ENCODE assay signal across 14 mouse cellular contexts in the genomic region with DNA sequence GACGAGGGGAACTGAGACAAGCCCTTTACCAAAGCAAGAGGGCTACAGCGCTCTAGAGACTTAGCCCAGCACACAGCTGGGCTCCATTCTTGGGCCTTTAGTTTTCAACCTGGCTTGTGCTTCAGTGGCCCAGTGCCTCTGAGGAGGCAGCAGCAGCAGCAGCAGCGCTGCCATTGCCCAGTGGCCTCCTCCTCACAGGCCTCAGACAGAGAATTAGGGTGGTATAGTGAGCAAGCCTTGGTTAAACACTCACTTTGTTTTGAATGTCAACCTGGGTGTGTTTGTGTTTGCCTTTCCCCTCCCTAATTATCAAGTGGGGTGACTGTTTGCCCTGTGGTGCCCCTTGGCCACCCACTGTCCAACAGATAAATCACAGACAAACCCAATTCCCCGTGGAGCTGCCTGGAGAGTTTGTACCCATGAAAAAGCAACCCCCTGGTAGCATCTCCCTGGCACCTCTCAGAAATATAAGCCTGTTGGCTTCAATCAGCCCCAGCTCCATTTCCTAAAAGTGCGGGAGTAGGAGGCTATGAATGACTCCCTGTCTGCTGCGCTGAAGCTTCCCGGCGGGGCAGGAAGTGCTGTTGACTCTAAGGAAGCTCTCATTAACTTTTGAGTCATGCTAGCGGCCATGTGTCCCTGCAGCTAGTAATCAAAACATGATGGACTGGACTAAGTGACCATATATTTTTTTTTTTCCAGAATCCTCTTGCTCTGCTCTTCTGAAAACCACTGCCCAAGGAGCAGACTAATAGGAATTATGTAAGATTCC.
DNase-seq lines count a peak whose midpoint lies in the region; ATAC-seq and TF ChIP-seq lines count a peak whose summit lies in the region.
"Had no signal": no experiment of that assay in that cellular context is flagged by ENCODE, and none has a peak within 500 bp of the region (broad histone marks: within the 10 kb centered on the region; RNA-seq: fewer than 3 reads in every experiment).

No protein-coding gene starts in this region.

- H3K4me3 ChIP-seq in lung, embryonic 14.5 days (ENCODE audit: low read depth, low read length) = no peak overlapping the region
- H3K4me3 ChIP-seq in limb, embryonic 13.5 days = no peak overlapping the region
- H3K4me3 ChIP-seq in midbrain, embryonic 16.5 days (ENCODE audit: low read depth, low read length) = no peak overlapping the region
- H3K4me3 ChIP-seq: hindbrain, embryonic 12.5 days; midbrain, embryonic 12.5 days had no signal

- peak; percentile 54 for DNase-seq in lung, embryonic 14.5 days
- DNase-seq in lung, postnatal 14 days = no peak
- peak; percentile 28 for DNase-seq in embryo, embryonic 9.5 days (ENCODE audit: extremely low spot score)
- peak; percentile 35 for DNase-seq in forelimb bud, embryonic 11.5 days (ENCODE audit: low read depth, low spot score)
- DNase-seq: heart, adult 18-20 months; thymus, postnatal 36 days had no signal

- no peaks in the 10 kb centered on the region for H3K27me3 ChIP-seq in lung, embryonic 14.5 days (ENCODE audit: insufficient read depth, low read length)
- H3K27me3 ChIP-seq in limb, embryonic 13.5 days = no peaks in the 10 kb centered on the region
- H3K27me3 ChIP-seq in midbrain, embryonic 16.5 days (ENCODE audit: control insufficient read depth, insufficient read depth, low read depth, low read length) = no peaks in the 10 kb centered on the region; the same call in 1 of the 2 replicates
- H3K27me3 ChIP-seq: hindbrain, embryonic 12.5 days had no signal

- TF ChIP-seq CTCF in lung, embryonic 14.5 days (IDR thresholded peaks at IDR 0.05; ENCODE audit: low read depth) = no peak

- no peak for ATAC-seq in lung, embryonic 14.5 days (ENCODE audit: insufficient read depth)
- no peak for ATAC-seq in limb, embryonic 13.5 days (ENCODE audit: low FRiP score, low read depth)
- no peak for ATAC-seq in cerebellum, adult (ENCODE audit: insufficient number of reproducible peaks, low FRiP score, low TSS enrichment)
- no peak for ATAC-seq in midbrain, embryonic 16.5 days
- ATAC-seq: intestine, embryonic 16.5 days had no signal

- no peaks in the 10 kb centered on the region for H3K9me3 ChIP-seq in lung, embryonic 14.5 days (ENCODE audit: low read depth, low read length)
- no peaks in the 10 kb centered on the region for H3K9me3 ChIP-seq in limb, embryonic 13.5 days
- no peaks in the 10 kb centered on the region for H3K9me3 ChIP-seq in midbrain, embryonic 16.5 days (replicated peaks; ENCODE audit: control insufficient read depth, low read length, poor library complexity, severe bottlenecking)
- H3K9me3 ChIP-seq: hindbrain, embryonic 12.5 days; midbrain, embryonic 12.5 days had no signal

- H3K27ac ChIP-seq in lung, embryonic 14.5 days (ENCODE audit: low read depth) = no peak overlapping the region
- H3K27ac ChIP-seq in limb, embryonic 13.5 days = peak overlapping the region; percentile 63
- H3K27ac ChIP-seq in midbrain, embryonic 16.5 days (ENCODE audit: low read length) = no peak overlapping the region
- H3K27ac ChIP-seq: hindbrain, embryonic 12.5 days; liver, embryonic 14.5 days; macrophage; midbrain, embryonic 12.5 days had no signal

- no peak overlapping the region for H3K4me2 ChIP-seq in lung, embryonic 14.5 days
- H3K4me2 ChIP-seq in limb, embryonic 13.5 days (replicated peaks) = no peak overlapping the region
- no peak overlapping the region for H3K4me2 ChIP-seq in midbrain, embryonic 16.5 days (ENCODE audit: low read length)
- H3K4me2 ChIP-seq: hindbrain, embryonic 12.5 days; midbrain, embryonic 12.5 days had no signal

- no peaks in the 10 kb centered on the region for H3K36me3 ChIP-seq in lung, embryonic 14.5 days (ENCODE audit: insufficient read depth)
- peaks cover 11% of the 10 kb centered on the region for H3K36me3 ChIP-seq in limb, embryonic 13.5 days
- H3K36me3 ChIP-seq in midbrain, embryonic 16.5 days (ENCODE audit: control insufficient read depth, insufficient read depth, low read length) = no peaks in the 10 kb centered on the region
- H3K36me3 ChIP-seq: hindbrain, embryonic 12.5 days; midbrain, embryonic 12.5 days had no signal

- 41% methylated on average over 9 of the region's 9 CpGs for WGBS in lung, embryonic 14.5 days
- 34% methylated on average over 9 of the region's 9 CpGs for WGBS in limb, embryonic 13.5 days
- 74% methylated on average over 9 of the region's 9 CpGs for WGBS in midbrain, embryonic 16.5 days

- H3K9ac ChIP-seq in lung, embryonic 14.5 days = no peak overlapping the region
- H3K9ac ChIP-seq in limb, embryonic 13.5 days = no peak overlapping the region
- no peak overlapping the region for H3K9ac ChIP-seq in midbrain, embryonic 16.5 days (ENCODE audit: low read depth, low read length)
- H3K9ac ChIP-seq: hindbrain, embryonic 12.5 days; liver, embryonic 14.5 days; midbrain, embryonic 12.5 days had no signal

- H3K4me1 ChIP-seq in lung, embryonic 14.5 days (ENCODE audit: insufficient read depth) = peaks cover 5% of the 10 kb centered on the region; the same call in 1 of the 2 replicates
- H3K4me1 ChIP-seq in limb, embryonic 13.5 days = peaks cover 56% of the 10 kb centered on the region
- peaks cover 7% of the 10 kb centered on the region for H3K4me1 ChIP-seq in midbrain, embryonic 16.5 days (ENCODE audit: control insufficient read depth, insufficient read depth, low read length)
